Mouse (Mus musculus): Measurements from ENCODE around the gene Rtl9. TPM values are rescaled to one million over a fixed set of nuclear protein-coding genes. Genes with fewer than 3 reads are reported as not detected.

The Rtl9 gene
- polyA plus RNA-seq, 1 experiment from 2014 or later: not detected

- no peak for ATAC-seq
- WGBS (ENCODE audit: insufficient replicate concordance): 72% methylated on average over 9 of the region's 9 CpGs
- Histone ChIP-seq H3K4me3 (ENCODE audit: low read depth, low read length) (no peak overlapping the region), H3K27me3 (ENCODE audit: insufficient read depth, low read length) (peaks cover 4% of the 10 kb centered on the region; the same call in 1 of the 2 replicates), H3K36me3 (replicated peaks; ENCODE audit: insufficient read depth, low read length) (no peaks in the 10 kb centered on the region), H3K4me1 (ENCODE audit: insufficient read depth) (no peaks in the 10 kb centered on the region), H3K4me2 (ENCODE audit: low read depth, low read length) (no peak overlapping the region), H3K9ac (replicated peaks) (no peak overlapping the region), H3K9me3 (ENCODE audit: low read length) (no peaks in the 10 kb centered on the region), H3K27ac (ENCODE audit: low read depth) (no peak overlapping the region)
- no peak for DNase-seq
- TF ChIP-seq CTCF (IDR thresholded peaks at IDR 0.05; ENCODE audit: low read depth) (no peak), EP300 (IDR thresholded peaks at IDR 0.05; ENCODE audit: low read depth) (no peak)
Observed at GRCm38 (mm10) chrX:143064288-143064687, 35.1 kb upstream of the Rtl9 start.

GRCm38 (mm10) chrX:143066320-143067114 is 32.9 kb upstream of the Rtl9 start:
- H3K27ac ChIP-seq (ENCODE audit: low read depth): no peak overlapping the region
- no peaks in the 10 kb centered on the region for H3K27me3 ChIP-seq (ENCODE audit: insufficient read depth, low read length)
- DNase-seq (no peak), ATAC-seq (no peak)
- H3K9me3 ChIP-seq (ENCODE audit: low read length): no peaks in the 10 kb centered on the region
- H3K4me1 ChIP-seq (ENCODE audit: insufficient read depth): no peaks in the 10 kb centered on the region
- H3K4me2 ChIP-seq (ENCODE audit: low read depth, low read length): no peak overlapping the region
- H3K36me3 ChIP-seq (replicated peaks; ENCODE audit: insufficient read depth, low read length): no peaks in the 10 kb centered on the region
- no peak overlapping the region for H3K9ac ChIP-seq (replicated peaks)
- no peak overlapping the region for H3K4me3 ChIP-seq (ENCODE audit: low read depth, low read length)
- WGBS (ENCODE audit: insufficient replicate concordance): 68% methylated on average over 17 of the region's 17 CpGs
- TF ChIP-seq CTCF (IDR thresholded peaks at IDR 0.05; ENCODE audit: low read depth) (no peak), EP300 (IDR thresholded peaks at IDR 0.05; ENCODE audit: low read depth) (no peak)

GRCm38 (mm10) chrX:143067115-143067514 is 32.3 kb upstream of the Rtl9 start:
- ATAC-seq: no peak
- H3K4me1 ChIP-seq (ENCODE audit: insufficient read depth): no peaks in the 10 kb centered on the region
- no peak overlapping the region for H3K27ac ChIP-seq (ENCODE audit: low read depth)
- DNase-seq: no peak
- no peak overlapping the region for H3K4me2 ChIP-seq (ENCODE audit: low read depth, low read length)
- no peak overlapping the region for H3K4me3 ChIP-seq (ENCODE audit: low read depth, low read length)
- no peaks in the 10 kb centered on the region for H3K27me3 ChIP-seq (ENCODE audit: insufficient read depth, low read length)
- no peak overlapping the region for H3K9ac ChIP-seq (replicated peaks)
- H3K9me3 ChIP-seq (ENCODE audit: low read length): no peaks in the 10 kb centered on the region
- TF ChIP-seq EP300 (IDR thresholded peaks at IDR 0.05; ENCODE audit: low read depth) (no peak), CTCF (IDR thresholded peaks at IDR 0.05; ENCODE audit: low read depth) (no peak)
- WGBS (ENCODE audit: insufficient replicate concordance): 78% methylated on average over 1 of the region's 1 CpGs
- no peaks in the 10 kb centered on the region for H3K36me3 ChIP-seq (replicated peaks; ENCODE audit: insufficient read depth, low read length)

GRCm38 (mm10) chrX:143067576-143067975 is 31.8 kb upstream of the Rtl9 start:
- no peak overlapping the region for H3K9ac ChIP-seq (replicated peaks)
- H3K4me1 ChIP-seq (ENCODE audit: insufficient read depth): no peaks in the 10 kb centered on the region
- 52% methylated on average over 5 of the region's 5 CpGs for WGBS (ENCODE audit: insufficient replicate concordance)
- H3K4me2 ChIP-seq (ENCODE audit: low read depth, low read length): no peak overlapping the region
- ATAC-seq (peak; percentile 63), DNase-seq (no peak)
- H3K27me3 ChIP-seq (ENCODE audit: insufficient read depth, low read length): no peaks in the 10 kb centered on the region
- H3K36me3 ChIP-seq (replicated peaks; ENCODE audit: insufficient read depth, low read length): no peaks in the 10 kb centered on the region
- H3K4me3 ChIP-seq (ENCODE audit: low read depth, low read length): no peak overlapping the region
- H3K27ac ChIP-seq (ENCODE audit: low read depth): no peak overlapping the region
- H3K9me3 ChIP-seq (ENCODE audit: low read length): no peaks in the 10 kb centered on the region
- no peak for TF ChIP-seq CTCF (IDR thresholded peaks at IDR 0.05; ENCODE audit: low read depth)
- TF ChIP-seq EP300 (IDR thresholded peaks at IDR 0.05; ENCODE audit: low read depth): no peak

GRCm38 (mm10) chrX:143080458-143081336 is 18.7 kb upstream of the Rtl9 start:
- Histone ChIP-seq H3K27me3 (ENCODE audit: insufficient read depth, low read length) (peaks cover 17% of the 10 kb centered on the region; the same call in 1 of the 2 replicates), H3K4me1 (ENCODE audit: insufficient read depth) (no peaks in the 10 kb centered on the region), H3K9ac (replicated peaks) (no peak overlapping the region), H3K4me2 (ENCODE audit: low read depth, low read length) (0 out of 2 replicates have a peak overlapping the region, but pooled peaks have one; percentile 26), H3K9me3 (ENCODE audit: low read length) (no peaks in the 10 kb centered on the region), H3K36me3 (replicated peaks; ENCODE audit: insufficient read depth, low read length) (no peaks in the 10 kb centered on the region), H3K4me3 (ENCODE audit: low read depth, low read length) (no peak overlapping the region), H3K27ac (ENCODE audit: low read depth) (no peak overlapping the region)
- TF ChIP-seq CTCF (IDR thresholded peaks at IDR 0.05; ENCODE audit: low read depth) (no peak), EP300 (IDR thresholded peaks at IDR 0.05; ENCODE audit: low read depth) (no peak)
- DNase-seq (no peak), ATAC-seq (no peak)
- WGBS (ENCODE audit: insufficient replicate concordance): 22% methylated on average over 21 of the region's 23 CpGs

GRCm38 (mm10) chrX:143082732-143083131 is 16.7 kb upstream of the Rtl9 start:
- Histone ChIP-seq H3K27ac (ENCODE audit: low read depth) (no peak overlapping the region), H3K4me3 (ENCODE audit: low read depth, low read length) (no peak overlapping the region), H3K9ac (replicated peaks) (no peak overlapping the region), H3K27me3 (ENCODE audit: insufficient read depth, low read length) (peaks cover 18% of the 10 kb centered on the region; the same call in 1 of the 2 replicates), H3K4me1 (ENCODE audit: insufficient read depth) (no peaks in the 10 kb centered on the region), H3K36me3 (replicated peaks; ENCODE audit: insufficient read depth, low read length) (no peaks in the 10 kb centered on the region), H3K4me2 (ENCODE audit: low read depth, low read length) (no peak overlapping the region), H3K9me3 (ENCODE audit: low read length) (no peaks in the 10 kb centered on the region)
- no peak for TF ChIP-seq EP300 (IDR thresholded peaks at IDR 0.05; ENCODE audit: low read depth)
- TF ChIP-seq CTCF (IDR thresholded peaks at IDR 0.05; ENCODE audit: low read depth): no peak
- 86% methylated on average over 1 of the region's 1 CpGs for WGBS (ENCODE audit: insufficient replicate concordance)
- ATAC-seq (no peak), DNase-seq (no peak)
